Mouse (Mus musculus): ENCODE results near the gene Clec2g. TPM values are rescaled to one million over a fixed set of nuclear protein-coding genes. Genes with fewer than 3 reads are reported as not detected.
"Not testable (repeated sequence)": the region's sequence is repeated elsewhere in the genome, so short reads cannot be mapped to it uniquely, and the experiment has no call there.

Gene Clec2g
- polyA plus RNA-seq, 2 experiments = not detected

DNA sequence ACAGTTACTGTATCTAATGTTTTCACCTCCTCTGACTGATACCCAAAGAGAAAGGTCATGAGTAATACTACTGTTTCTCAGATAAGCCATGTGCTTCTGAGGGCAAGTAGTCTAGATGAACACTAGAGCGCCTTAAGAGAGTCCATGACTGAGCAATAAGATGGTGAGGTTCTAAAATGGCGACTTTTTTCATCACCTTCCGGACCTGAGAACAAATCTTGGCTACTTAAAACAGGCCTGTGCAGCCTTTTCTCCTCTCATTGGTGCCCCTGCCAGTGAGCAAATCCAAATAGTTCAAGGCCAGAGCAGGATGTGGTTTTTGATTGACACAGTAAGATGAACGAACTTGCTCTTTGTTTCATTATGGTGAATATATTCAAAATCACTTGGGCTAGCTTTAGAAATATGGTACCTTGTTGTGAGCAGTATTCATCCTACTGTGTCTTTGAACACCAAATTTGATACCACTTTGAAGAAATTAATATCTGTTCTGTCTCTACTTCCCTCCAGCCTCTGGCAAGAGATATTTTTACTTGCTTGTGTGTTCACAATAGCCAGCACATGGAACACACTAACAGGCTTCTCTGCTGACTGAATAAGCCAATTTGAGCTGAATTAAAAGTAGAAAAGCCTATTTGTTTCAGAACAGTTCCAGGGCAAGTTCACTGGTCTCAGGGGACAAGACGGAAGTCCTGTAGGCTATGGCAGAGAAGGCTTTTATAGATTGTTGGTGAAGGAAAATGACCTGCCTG lies 38.7 kb downstream of the Clec2g start:
- Histone ChIP-seq H3K9me3 (ENCODE audit: control insufficient read depth, low read length) (no peaks in the 10 kb centered on the region), H3K36me3 (replicated peaks; ENCODE audit: control insufficient read depth, insufficient read depth, low read depth) (no peaks in the 10 kb centered on the region), H3K27me3 (ENCODE audit: control insufficient read depth, insufficient read depth, low read length) (no peaks in the 10 kb centered on the region), H3K4me3 (ENCODE audit: insufficient read depth in 1 of 2, low read depth in 2 of 2, low read length in 2 of 2) (no peak overlapping the region), H3K4me2 (ENCODE audit: low read depth) (no peak overlapping the region), H3K4me1 (replicated peaks; ENCODE audit: control insufficient read depth in 2 of 2, insufficient read depth in 2 of 2, low read length in 1 of 2) (no peaks in the 10 kb centered on the region), H3K9ac (replicated peaks) (no peak overlapping the region), H3K27ac (no peak overlapping the region)
- no peak for TF ChIP-seq EP300 (IDR thresholded peaks at IDR 0.05; ENCODE audit: low read depth)
- TF ChIP-seq CTCF (IDR thresholded peaks at IDR 0.05; ENCODE audit: low read depth) = no peak
- no peak for ATAC-seq (ENCODE audit: insufficient read depth)
- whole genome bisulfite sequencing (ENCODE audit: insufficient replicate concordance) = 57% methylated on average over 5 of the region's 5 CpGs
- DNase-seq (ENCODE audit: low read depth in 3 of 3, low spot score in 3 of 3) = no peak

DNA sequence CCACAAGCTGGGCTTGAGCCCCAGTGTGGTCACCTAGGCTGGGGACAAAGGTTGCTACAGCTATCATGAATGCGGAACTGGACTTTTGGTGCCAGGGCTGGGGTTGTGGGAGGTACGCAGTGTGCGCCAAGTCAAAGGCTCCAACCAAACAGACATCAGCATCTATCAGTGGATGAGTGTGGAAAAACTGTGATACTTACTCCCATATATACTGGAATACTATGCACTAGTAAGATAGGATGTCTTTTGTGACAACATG lies 39.2 kb downstream of the Clec2g start:
- no peak for DNase-seq (ENCODE audit: low read depth in 3 of 3, low spot score in 3 of 3)
- WGBS (ENCODE audit: insufficient replicate concordance) = 88% methylated on average over 3 of the region's 3 CpGs

DNA sequence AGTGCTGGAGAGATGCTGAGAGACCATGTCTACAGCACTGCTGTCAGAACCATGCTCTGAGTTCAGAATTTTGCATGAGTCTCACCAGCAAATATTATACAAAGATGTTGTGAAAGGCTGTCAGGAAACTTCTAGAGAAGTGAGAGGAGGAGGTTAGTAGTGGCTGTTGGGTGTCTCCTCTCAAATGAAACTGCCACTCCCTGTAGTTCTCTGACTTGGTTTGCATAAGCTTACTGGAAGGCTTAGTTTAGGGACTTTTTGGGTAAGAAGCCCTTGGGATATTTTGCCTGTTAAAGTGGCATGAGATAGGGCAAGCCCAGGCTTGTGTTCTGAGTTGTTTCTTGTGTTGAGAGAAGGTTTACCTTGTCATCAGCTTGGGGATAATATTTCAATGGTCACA lies 40.7 kb downstream of the Clec2g start:
- not testable (repeated sequence) for DNase-seq (ENCODE audit: low read depth in 3 of 3, low spot score in 3 of 3); H3K4me3 ChIP-seq (ENCODE audit: insufficient read depth in 1 of 2, low read depth in 2 of 2, low read length in 2 of 2); H3K27ac ChIP-seq

More for the DNA sequence above, 39.2 kb downstream of the Clec2g start:
- Histone ChIP-seq H3K4me2 (ENCODE audit: low read depth) (no peak overlapping the region), H3K27ac (no peak overlapping the region), H3K27me3 (ENCODE audit: control insufficient read depth, insufficient read depth, low read length) (no peaks in the 10 kb centered on the region), H3K4me3 (ENCODE audit: insufficient read depth in 1 of 2, low read depth in 2 of 2, low read length in 2 of 2) (no peak overlapping the region), H3K9ac (replicated peaks) (no peak overlapping the region), H3K4me1 (replicated peaks; ENCODE audit: control insufficient read depth in 2 of 2, insufficient read depth in 2 of 2, low read length in 1 of 2) (no peaks in the 10 kb centered on the region), H3K36me3 (replicated peaks; ENCODE audit: control insufficient read depth, insufficient read depth, low read depth) (no peaks in the 10 kb centered on the region), H3K9me3 (ENCODE audit: control insufficient read depth, low read length) (no peaks in the 10 kb centered on the region)
- ATAC-seq (ENCODE audit: insufficient read depth) = no peak
- no peak for TF ChIP-seq CTCF (IDR thresholded peaks at IDR 0.05; ENCODE audit: low read depth)
- no peak for TF ChIP-seq EP300 (IDR thresholded peaks at IDR 0.05; ENCODE audit: low read depth)

DNA sequence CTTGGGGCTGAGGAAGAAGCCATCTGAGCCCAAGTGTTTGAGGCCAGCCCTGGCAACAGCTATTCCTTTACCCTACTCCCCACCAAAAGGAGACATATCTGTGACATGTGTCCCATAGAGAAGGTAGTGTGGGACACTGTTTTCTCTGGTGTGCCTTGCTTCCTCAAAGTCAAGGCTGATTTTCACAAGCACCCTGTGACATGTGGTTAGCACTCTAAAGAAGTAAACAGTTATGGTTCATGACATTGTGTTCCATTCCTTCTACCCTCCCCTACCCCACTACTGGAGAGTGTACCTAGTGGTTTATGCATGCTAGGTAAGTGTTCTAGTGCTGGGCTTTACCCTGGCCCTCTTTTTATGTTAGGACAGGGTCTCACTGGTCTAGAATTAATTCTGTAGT lies 42.0 kb downstream of the Clec2g start:
- DNase-seq (ENCODE audit: low read depth in 3 of 3, low spot score in 3 of 3) = no peak
- no peak for TF ChIP-seq CTCF (IDR thresholded peaks at IDR 0.05; ENCODE audit: low read depth)
- no peak for TF ChIP-seq EP300 (IDR thresholded peaks at IDR 0.05; ENCODE audit: low read depth)
- H3K4me3 ChIP-seq (ENCODE audit: insufficient read depth in 1 of 2, low read depth in 2 of 2, low read length in 2 of 2) = no peak overlapping the region
- H3K9ac ChIP-seq (replicated peaks) = no peak overlapping the region
- H3K9me3 ChIP-seq (ENCODE audit: control insufficient read depth, low read length) = no peaks in the 10 kb centered on the region
- no peaks in the 10 kb centered on the region for H3K4me1 ChIP-seq (replicated peaks; ENCODE audit: control insufficient read depth in 2 of 2, insufficient read depth in 2 of 2, low read length in 1 of 2)
- H3K36me3 ChIP-seq (replicated peaks; ENCODE audit: control insufficient read depth, insufficient read depth, low read depth) = no peaks in the 10 kb centered on the region
- no peak for ATAC-seq (ENCODE audit: insufficient read depth)
- no peaks in the 10 kb centered on the region for H3K27me3 ChIP-seq (ENCODE audit: control insufficient read depth, insufficient read depth, low read length)
- H3K4me2 ChIP-seq (ENCODE audit: low read depth) = no peak overlapping the region
- H3K27ac ChIP-seq = no peak overlapping the region

More for the DNA sequence above, 40.7 kb downstream of the Clec2g start:
- H3K4me2 ChIP-seq (ENCODE audit: low read depth); H3K27me3 ChIP-seq (ENCODE audit: control insufficient read depth, insufficient read depth, low read length); ATAC-seq (ENCODE audit: insufficient read depth); H3K9me3 ChIP-seq (ENCODE audit: control insufficient read depth, low read length); H3K4me1 ChIP-seq (replicated peaks; ENCODE audit: control insufficient read depth in 2 of 2, insufficient read depth in 2 of 2, low read length in 1 of 2); H3K9ac ChIP-seq (replicated peaks); H3K36me3 ChIP-seq (replicated peaks; ENCODE audit: control insufficient read depth, insufficient read depth, low read depth): not testable (repeated sequence)

DNA sequence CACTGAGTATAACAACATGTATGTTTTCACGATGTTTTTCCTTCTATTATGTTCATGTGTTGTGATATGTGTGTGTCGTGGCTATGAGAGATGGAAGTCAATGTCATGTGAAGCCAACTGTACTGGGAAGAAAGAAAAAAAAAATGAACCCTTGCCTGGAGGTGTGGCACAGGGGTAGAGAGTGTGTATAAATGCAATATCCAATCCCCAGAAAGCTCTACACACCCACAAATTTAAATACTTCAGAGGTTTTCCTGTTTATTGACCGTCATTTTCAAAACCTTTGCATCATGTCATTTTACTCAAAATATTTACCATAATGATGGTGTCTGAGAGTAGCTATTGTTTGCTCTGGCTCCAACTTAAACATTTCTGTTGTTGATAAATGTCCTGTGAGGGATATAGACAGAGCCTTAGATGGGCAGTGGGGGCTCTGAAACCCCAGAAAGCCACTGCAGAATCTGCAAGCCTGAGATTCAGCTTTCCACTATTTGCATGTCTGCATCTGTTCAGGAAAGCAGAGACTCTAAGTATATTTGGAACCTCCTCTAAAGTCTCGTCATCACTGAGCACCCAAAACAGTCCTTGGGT lies 47.9 kb downstream of the Clec2g start:
- ATAC-seq (ENCODE audit: insufficient read depth); H3K9ac ChIP-seq (replicated peaks); DNase-seq (ENCODE audit: low read depth in 3 of 3, low spot score in 3 of 3); H3K4me2 ChIP-seq (ENCODE audit: low read depth); H3K27ac ChIP-seq; H3K9me3 ChIP-seq (ENCODE audit: control insufficient read depth, low read length); H3K27me3 ChIP-seq (ENCODE audit: control insufficient read depth, insufficient read depth, low read length); H3K4me1 ChIP-seq (replicated peaks; ENCODE audit: control insufficient read depth in 2 of 2, insufficient read depth in 2 of 2, low read length in 1 of 2); H3K4me3 ChIP-seq (ENCODE audit: insufficient read depth in 1 of 2, low read depth in 2 of 2, low read length in 2 of 2); H3K36me3 ChIP-seq (replicated peaks; ENCODE audit: control insufficient read depth, insufficient read depth, low read depth): not testable (repeated sequence)
- WGBS (ENCODE audit: insufficient replicate concordance) = 53% methylated on average over 4 of the region's 4 CpGs
